Mouse (Mus musculus): ENCODE results near the gene Kpna1.

GRCm38 (mm10) chr16:36043964-36044363 is 65.4 kb downstream of the Kpna1 start:
- TF ChIP-seq USF1 (IDR thresholded peaks at IDR 0.05; ENCODE audit: low read depth) (no peak), POLR2A (IDR thresholded peaks at IDR 0.05; ENCODE audit: insufficient read length, low read depth) (no peak), MYOG (IDR thresholded peaks at IDR 0.05; ENCODE audit: control insufficient read depth in 1 of 3, insufficient read depth in 1 of 3, insufficient read length in 2 of 3, low read depth in 2 of 3) (no peak), TCF12 (IDR thresholded peaks at IDR 0.05; ENCODE audit: insufficient read depth, poor library complexity, severe bottlenecking) (no peak), MAX (IDR thresholded peaks at IDR 0.05; ENCODE audit: low read depth) (no peak)
